Mouse (Mus musculus): ENCODE measurements around the gene Tmem260. TPM values are rescaled to one million over a fixed set of nuclear protein-coding genes. Genes with fewer than 3 reads are reported as not detected.
"Not testable (repeated sequence)": the region's sequence is repeated elsewhere in the genome, so short reads cannot be mapped to it uniquely, and the experiment has no call there.

Tmem260 gene
- 10 to 100 TPM; 29.1 to 40.5 (median 37.8) TPM for total RNA-seq (2022)

DNA sequence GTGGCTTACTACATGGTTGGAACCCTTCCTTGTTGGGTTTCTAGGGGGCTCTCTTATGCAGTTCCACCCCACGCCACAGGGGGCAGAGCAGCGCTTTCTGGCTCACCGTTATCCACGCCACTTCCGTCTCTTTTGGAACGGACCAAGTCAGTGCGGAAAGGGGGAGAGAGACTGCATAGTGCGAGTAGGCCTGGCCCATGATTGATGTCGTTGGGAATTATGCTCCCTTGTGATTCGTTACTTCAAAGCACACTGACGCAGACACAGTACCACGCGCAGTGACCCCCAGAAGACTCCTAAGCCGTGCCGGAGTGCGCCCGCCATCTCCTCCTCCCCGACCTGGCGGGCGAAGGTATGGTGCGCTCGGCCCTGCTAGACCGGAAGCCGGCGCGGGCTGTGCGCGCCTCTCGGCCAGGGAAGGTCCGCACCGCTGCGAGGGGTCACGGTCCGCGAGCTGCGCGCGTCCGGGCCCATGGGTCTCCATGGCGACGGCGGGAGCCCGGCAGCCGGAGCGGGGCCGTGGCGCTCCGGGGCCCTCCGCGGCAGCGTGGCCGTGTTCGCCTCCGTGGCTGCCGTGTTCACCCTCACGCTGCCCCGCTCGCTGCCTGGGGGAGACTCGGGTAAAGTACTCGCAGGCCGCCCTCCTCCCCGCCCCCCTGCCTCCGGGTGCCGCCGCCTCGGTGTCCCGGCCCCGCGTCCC, at the start of gene Tmem260:
Gene Tmem260, plus strand, starts transcription at position 141 of the 700 bp plus-strand sequence.
- peak; percentile 86 for DNase-seq

DNA sequence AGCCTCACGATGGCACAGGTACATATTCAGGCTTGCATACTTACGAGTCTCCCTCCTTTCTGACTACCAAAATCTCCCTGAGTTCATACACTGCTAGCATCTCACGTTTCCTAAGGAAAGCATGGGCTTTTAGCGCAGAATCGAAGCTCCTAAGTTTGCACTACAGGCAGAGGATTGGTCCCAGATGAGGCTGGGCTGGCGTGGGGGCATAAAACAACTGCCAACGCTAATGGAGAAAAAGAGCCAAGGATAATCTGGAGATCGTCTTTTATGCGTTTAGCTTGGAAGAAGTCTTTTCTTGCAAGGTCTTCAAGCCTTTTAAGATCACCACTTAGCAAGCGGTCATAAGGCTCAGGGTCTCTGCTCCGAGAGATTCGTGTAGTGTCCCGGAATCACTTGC, 39.8 kb upstream of the Tmem260 start:
- no peak for DNase-seq

DNA sequence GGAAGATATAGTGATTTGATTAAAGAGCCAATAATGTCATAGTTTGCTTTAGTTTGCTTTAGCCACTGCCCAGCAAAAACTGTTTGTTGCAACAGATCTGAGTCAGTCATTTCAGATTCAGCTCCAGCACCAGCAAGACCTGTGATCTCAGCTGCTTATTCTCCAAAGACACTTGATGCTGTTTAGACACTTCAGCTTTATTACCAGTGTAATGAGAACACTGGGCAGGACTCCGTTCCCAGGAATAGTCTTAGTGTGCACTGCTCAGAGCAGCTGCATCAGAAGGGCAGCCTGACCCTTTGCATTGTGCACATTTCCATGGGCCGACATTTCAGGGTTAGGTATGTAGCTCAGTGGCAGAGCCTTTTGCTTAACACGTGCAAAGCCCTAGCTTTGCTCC, 28.9 kb upstream of the Tmem260 start:
- no peak for DNase-seq

DNA sequence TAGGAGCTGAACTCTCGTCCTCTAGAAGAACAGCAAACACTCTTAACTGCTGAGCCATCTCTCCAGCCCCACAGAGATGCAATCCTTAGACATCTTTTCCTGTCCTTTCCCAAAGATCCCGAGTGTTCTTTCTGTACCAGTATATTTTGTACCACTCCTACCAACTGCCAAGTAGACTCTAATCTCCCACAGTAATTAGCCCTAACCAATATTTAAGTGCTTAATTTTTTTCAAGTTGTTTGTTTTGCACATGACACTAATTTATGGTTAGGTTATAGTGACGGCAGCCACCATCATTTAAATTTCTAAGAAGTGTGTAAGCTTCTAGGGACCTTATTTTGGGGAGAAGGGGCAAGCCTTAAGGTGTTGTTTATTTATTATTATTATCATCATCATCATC, 27.7 kb upstream of the Tmem260 start:
- no peak for DNase-seq

DNA sequence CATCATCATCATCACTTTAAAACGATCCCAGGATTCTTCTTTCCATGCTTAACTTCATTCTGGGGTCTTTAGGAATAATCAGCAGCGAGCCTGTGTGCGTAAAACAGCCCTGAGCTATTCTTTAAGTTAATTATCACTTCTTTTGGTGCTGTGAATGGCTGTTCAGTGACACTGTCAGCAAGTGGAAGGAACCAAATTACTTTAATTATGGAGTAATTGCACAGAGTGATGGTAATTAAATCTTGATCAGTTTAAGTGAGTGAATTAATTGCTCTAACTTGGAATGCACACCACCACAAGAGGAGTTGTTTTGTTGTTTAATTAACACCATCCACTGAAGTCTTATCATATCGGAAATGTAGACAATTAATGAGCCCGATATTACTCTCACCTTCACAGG, 27.3 kb upstream of the Tmem260 start:
- no peak for DNase-seq

DNA sequence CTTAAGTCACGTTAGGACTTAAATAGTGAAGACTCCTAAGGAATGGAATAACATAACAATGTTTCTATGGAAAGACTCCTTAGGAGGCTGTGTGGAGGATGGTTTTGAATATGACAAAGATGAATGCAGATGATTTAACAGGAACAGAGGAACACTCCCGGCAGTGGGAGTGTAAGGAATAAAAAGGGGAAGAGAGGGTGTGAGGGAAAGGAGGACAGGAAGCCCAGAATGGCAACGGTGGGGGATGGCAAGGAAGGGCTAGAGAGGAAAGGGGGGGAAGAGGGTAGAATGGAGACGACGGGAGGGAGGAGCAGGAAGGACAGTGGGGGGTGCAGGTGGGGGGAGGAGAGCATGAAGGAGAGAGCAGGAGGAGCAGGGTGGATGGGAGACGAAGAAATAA, 24.4 kb upstream of the Tmem260 start:
- DNase-seq = no peak

DNA sequence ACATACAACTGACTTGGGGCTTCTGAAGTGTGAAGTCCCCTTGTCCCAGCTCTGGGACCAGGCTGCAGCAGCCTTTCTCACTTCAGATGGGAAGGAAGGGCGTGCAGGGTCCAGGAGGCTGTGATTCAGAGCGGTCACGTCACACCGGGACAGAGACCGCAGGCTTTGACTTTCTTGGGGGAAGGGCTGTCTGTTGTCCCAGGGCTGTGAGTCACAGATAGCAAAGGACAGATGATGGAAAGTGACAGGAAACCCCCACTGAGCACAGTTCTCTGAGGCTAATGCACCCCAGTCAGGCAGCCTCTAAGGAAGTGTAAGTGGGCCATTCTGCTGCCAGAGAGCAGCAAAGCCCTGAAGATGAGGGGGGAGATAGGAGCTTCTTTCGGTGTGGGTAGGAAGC, 23.9 kb upstream of the Tmem260 start:
- peak; percentile 69 for DNase-seq

DNA sequence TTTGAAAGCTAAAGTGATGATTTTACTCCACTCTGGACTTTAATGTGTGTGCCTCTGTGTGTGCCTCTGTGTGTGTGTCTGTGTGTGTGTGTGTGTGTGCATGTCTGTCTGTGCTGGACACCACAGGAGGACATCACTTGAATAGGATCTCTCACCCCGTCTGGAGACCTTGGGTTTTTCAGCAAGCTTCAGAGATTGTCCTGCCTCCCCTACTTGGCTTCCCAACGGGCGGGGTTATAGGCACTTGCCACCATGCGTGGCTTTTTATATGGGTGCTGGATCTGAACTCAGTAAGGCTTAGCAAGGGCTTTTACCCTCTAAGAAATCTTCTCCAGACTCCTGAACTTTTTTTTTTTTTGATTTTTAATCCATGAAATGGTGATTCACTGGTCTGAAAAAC, 23.5 kb upstream of the Tmem260 start:
- DNase-seq = no peak

DNA sequence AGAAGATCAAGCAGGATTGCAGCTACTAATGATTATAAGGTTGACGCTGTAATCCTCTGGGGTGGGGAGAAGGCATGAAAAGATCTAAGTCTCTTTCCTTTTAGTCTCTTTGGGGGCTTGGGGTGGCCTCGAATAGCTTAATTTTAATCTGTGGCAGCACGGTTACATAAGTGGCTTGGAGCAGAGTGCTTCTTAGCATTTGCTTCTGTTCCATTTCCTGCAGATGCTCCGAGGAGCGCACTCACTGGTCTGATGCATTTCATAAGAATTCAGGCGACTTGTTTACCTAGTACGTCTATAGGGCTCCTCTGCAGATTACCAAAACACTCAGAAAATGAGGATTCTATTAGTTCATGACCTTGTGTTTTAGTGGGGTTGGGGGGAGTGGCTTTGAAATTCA, 23.0 kb upstream of the Tmem260 start:
- DNase-seq = no peak

DNA sequence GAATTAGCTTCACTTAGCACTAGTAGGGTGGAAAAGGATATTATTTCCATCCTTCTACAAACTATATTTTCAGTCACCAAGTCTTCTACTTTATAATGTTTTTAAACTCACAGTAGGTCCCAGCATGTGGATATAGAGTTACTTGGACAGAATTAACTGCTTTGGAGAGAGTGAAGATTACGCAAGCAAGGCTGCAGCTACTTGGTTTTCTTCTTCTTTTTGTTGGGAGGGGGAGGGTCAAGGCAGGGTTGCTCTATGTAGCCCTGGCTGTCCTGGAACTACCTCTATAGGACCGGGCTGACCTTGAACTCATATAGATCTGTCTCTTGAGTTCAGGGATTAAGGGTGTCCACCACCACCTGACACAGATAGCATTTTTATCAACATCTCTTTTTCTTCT, 13.9 kb upstream of the Tmem260 start:
- DNase-seq = no peak

DNA sequence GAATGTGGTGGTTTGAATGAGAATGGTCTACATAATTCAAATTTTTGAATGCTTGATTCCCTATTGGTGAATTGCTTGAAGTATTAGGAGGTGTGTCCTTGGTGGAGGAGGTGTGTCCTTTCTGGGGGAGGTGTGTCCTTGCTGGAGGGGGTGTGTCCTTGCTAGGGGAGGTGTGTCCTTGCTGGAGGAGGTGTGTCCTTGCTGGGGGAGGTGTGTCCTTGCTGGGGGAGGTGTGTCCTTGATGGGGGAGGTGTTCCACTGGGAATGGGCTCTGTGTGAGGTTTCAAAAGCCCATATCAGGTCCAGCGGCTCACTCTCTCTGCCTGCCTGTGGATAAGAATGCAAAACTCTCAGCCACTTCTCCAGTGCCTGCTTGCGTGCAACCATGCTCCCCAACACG, 2.1 kb upstream of the Tmem260 start:
- peak; percentile 71 for DNase-seq

DNA sequence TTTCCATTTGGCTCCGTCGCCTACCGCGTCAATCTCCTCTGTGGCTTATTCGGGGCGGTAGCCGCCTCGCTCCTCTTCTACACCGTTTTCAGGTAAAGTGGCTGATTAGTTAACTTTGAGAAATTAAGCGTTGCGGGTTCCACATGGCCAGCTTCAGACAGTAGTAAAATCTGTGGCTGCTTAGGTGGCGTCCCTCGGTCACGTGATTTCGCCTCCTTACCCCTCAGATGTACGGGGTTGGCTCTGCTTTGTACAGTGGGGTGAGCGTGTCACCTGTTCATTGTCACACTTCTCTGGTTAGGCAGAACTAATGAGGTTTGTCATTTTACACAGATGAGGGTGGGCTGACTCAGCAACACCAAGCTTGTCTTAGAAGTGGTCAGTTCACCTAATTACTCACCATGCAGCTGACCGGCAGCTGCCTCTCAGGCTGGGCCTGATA, 6.1 kb downstream of the Tmem260 start:
- no peak for DNase-seq

DNA sequence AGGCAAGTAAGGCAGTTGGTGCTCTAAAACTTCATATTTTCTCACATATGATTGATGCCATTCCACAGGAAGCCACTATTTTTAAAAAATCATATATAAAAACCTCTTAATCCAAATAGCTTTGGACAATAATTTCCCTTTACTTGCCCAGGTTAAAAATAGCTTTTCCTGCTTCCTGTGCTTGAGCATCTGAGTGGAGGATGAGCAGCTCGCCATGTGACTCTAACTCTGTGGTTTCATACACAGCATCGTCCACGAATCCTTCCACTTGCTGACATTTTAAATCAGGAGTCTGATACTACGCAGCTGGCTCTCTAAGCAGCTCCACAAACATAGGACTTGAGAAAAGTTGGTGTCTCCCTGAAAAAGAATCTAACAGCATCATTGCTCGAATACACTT, 7.5 kb downstream of the Tmem260 start:
- DNase-seq = no peak

DNA sequence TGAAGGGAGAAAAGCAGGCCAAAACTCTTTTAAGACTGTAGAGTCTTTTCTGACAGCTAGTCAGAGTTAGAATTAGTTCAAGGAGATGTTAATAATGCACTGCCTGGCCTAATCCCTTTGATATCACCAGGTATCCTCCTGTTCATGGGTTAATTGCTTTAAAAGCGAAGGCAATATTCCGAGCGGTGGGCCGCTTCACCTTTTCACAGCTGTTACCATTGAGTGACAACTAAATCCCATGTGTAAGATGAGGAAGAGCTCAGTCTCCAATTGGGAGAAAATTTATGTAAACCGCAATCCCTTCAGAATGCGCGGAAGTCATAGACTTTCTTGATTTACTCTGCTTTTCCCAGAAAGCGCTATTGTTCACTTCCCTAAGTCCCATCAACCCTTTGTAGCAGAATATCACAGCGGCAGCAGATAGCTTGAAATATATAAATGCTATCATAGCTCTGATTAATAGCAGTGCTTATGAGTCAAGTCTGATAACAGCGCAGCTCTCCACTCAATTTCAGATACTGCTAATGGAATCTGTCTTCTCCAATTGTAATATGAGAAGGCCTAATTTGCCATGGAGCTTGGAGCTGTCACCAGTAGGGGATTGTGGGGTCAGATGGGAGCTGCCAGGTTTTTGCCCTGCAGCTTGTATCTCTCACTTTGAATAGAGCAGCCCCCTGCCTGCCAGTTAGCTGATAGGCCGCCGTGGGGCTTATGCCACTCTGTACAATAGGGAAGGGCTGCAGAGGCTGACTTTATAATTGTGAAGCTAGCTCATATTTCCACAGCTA, 10.6 kb downstream of the Tmem260 start:
- DNase-seq = no peak

DNA sequence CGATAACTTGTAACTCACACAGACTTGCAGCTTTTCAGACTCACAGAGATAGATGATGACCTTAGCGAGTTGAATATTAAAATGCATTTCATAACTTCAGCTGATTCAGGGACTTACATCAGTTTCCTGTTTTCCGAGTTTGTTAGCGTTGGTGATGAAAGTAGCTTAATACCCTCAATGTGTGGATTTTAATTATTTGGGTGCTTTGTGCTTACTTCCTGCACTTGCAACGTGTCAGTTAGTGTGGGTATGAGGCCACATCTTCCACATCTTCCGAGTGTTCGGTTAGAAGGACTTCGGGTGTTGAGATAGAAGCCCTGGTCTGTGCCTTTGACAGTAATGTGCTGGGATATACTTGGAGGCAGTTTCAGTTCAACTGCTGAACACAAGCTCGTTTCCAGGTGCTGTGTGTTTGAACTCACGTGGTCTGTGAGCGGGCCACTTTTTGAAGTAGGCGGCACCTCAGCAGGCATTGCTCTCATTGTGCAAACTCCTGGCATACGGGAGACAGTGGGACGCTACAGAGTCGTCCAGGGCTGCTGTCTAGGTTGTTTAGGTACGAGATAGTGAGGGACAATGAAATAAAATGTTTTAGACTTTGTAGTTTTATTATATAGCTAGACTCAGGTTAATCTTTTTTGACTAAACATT, 11.5 kb downstream of the Tmem260 start:
- no peak for DNase-seq

DNA sequence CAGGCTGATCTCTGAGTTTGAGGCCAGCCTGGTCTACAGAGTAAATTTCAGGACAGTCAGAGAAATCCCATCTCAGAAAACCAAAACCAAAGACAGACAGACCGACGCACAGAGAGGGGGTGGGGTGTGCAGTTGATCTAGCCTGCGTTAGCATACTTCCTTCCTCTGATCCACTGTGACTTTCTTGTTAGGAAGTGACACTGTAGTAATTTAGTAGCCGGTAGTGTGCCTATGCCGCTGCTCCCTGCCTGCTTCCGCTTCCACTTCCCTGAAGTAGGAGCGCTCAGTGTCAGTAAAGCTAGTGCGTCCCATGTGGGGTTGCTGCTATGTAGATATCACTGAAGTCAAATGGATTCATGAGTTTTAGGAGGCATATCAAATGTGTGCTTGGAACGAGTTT, 13.0 kb downstream of the Tmem260 start:
- no peak for DNase-seq

DNA sequence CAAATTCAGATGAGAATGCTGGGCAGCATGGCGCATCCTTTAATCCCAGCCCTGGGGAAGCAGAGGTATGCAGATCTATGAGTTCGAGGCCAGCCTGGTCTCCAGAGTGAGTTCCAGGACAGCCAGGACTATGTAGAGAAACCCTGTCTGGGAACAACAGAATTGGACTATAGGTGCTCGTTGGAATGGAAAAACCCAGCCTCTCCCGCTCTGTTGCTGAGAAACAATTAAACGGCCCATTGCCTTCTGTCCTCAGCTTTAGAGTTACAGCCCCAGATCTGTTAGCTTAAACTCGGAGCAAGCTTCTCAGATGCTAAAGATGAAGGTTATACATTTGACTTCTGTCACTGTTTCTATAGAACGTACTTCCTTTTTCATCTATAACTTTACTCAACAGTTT, 22.4 kb downstream of the Tmem260 start:
- no peak for DNase-seq

DNA sequence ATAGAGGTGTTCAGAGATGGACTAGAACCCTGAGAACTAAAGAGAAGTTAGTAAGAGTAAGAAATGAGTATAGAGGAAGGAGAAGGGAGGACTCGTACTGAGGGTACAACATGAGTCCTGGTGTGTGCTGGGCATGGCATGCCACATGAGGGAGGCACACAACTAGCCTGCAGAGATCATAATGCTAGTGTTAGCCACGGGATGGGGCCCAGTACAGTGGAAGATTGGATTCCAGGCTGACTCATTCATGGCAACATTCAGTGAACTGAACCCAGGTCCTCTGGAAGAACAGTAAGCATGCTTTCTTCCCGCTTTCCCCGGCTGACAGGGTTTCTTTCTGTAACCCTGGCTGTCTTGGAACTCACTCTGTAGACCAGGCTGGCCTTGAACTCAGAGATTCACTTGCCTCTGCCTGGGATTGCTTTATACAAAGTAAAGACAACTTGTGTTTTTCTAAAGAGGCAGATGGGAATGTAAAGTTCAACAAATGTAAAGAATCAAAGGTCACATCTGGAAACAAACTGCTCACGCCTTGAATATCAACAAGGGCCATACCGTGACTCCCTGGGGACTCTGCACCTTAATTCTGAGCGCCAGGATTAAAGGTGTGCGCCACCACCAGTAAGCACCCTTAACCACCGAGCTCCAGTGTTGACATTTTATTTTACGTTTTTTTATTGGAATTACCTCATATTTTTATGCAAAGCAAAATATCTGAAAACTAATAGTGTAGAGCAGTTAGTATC, 25.0 kb downstream of the Tmem260 start:
- no peak for DNase-seq

DNA sequence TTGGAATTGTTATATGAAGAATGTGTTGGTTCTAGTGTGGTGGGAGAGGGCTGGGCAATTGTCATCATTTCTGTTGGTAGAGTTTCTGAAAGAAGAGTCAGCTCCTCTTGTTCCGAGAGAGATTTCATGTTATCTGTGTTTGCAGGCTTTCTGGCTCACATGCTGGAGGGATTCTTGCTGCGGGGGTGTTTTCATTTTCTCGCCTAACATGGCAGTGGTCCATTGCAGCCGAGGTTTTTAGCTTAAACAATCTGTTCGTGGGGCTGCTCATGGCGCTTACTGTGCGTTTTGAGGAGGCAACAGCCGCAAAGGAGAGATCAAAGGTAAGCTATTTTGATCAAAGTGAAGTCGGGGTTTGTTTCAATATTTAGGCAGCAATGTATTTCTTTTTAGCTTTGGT, 26.3 kb downstream of the Tmem260 start:
- DNase-seq = no peak

DNA sequence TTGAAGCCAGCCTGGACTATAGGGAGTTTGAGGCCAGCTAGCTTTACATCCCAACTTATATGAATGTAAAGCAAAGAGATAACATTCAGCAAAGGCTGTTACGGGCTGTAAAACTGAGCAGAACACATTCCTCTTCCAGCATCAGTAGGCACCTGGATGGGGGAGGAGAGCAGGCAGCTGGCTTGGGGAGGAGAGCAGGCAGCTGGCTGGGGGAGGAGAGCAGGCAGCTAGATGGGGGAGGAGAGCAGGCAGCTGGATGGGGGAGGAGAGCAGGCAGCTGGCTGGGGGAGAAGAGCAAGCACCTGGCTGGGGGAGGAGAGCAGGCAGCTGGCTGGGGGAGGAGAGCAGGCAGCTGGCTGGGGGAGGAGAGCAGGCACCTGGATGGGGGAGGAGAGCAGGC, 29.4 kb downstream of the Tmem260 start:
- no peak for DNase-seq

DNA sequence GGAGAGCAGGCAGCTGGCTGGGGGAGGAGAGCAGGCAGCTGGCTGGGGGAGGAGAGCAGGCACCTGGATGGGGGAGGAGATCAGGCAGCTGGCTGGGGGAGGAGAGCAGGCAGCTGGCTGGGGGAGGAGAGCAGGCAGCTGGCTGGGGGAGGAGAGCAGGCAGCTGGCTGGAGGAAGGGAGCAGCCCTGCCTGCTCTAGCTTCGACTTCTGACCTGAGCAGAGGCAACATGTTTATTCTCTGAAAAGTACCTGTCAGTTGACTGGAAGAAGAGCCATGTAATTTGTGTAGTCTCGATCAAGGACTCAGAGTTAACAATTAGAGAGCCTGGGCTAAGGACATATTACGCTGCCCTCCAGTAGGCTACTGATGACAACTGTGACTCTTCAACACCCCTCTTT, 29.9 kb downstream of the Tmem260 start:
- DNase-seq = not testable (repeated sequence)

DNA sequence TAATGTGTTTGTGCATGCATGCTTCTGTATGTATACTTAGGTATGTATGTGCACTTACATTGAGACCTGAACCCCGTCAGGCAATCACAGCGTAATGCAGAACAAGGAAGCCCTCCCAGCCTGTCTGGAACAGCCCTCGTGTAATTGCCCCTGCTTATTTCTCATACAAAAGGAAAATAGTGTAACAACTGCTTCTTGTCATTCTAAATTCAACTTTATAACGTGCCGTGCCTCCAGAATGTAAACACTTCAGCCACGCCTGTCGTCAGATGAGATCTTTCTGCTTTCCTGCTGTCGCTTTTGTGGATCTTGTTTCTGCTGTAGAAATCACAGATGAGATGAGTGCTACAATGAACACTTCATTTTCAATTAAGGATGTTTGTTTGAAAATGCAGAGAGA, 30.4 kb downstream of the Tmem260 start:
- DNase-seq = no peak

DNA sequence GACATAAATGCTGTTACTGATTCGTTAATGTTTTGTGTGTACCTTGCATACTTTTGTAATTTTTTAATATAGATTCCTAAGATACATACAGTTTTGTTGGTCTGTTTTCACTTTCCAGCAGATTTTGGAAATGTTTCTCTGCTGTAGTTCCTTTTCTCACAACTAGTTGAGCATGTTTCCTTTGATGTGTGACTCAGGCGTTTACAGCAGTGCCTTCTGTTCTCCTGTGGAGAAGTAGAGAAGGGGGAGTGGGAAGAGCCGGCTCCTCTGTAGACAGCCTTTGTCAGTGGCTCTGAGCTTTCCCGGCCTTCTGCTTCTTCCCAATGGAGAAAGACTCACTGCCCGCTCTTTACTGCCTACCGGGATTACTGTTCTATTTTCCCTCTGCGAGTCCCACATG, 35.7 kb downstream of the Tmem260 start:
- no peak for DNase-seq
